Mouse (Mus musculus): Measurements from ENCODE around the gene Olfr1120. TPM values are rescaled to one million over a fixed set of nuclear protein-coding genes. Genes with fewer than 3 reads are reported as not detected.
"Not testable (repeated sequence)": the region's sequence is repeated elsewhere in the genome, so short reads cannot be mapped to it uniquely, and the experiment has no call there.

The Olfr1120 gene
- not detected in 2 replicates for polyA plus RNA-seq (2015; fragmentation: Nextera tagmentation; extraction: Ambion mirVana)

- H3K27ac ChIP-seq = no peak within 1 kb of the TSS
- H3K4me2 ChIP-seq = no peak within 1 kb of the TSS
- ATAC-seq (ENCODE audit: low FRiP score) = no peak
- no peaks in the 10 kb centered on the region for H3K4me1 ChIP-seq (replicated peaks)
- 65% methylated on average over 2 of the region's 2 CpGs for WGBS
- H3K9ac ChIP-seq = no peak within 1 kb of the TSS
- no peak within 1 kb of the TSS for H3K4me3 ChIP-seq
- H3K36me3 ChIP-seq = no peaks in the 10 kb centered on the region
- no peaks in the 10 kb centered on the region for H3K9me3 ChIP-seq
- no peaks in the 10 kb centered on the region for H3K27me3 ChIP-seq
These were observed at the start of gene Olfr1120 for GRCm38 (mm10) chr2:87354515-87354914. Olfr1120 (plus strand) TSS chr2:87354815.

- H3K9ac ChIP-seq = no peak within 1 kb of the TSS
- H3K4me2 ChIP-seq = no peak within 1 kb of the TSS
- no peak within 1 kb of the TSS for H3K27ac ChIP-seq
- no peaks in the 10 kb centered on the region for H3K27me3 ChIP-seq
- no peaks in the 10 kb centered on the region for H3K4me1 ChIP-seq (replicated peaks)
- ATAC-seq (ENCODE audit: low FRiP score) = no peak
- no peaks in the 10 kb centered on the region for H3K36me3 ChIP-seq
- H3K4me3 ChIP-seq = no peak within 1 kb of the TSS
- H3K9me3 ChIP-seq = no peaks in the 10 kb centered on the region
- 77% methylated on average over 1 of the region's 1 CpGs for WGBS
These were observed 47.3 kb upstream of the Olfr1120 start, which contains the start of gene Olfr1118 for GRCm38 (mm10) chr2:87307281-87307680. Olfr1118 (plus strand) TSS chr2:87307581.

DNA sequence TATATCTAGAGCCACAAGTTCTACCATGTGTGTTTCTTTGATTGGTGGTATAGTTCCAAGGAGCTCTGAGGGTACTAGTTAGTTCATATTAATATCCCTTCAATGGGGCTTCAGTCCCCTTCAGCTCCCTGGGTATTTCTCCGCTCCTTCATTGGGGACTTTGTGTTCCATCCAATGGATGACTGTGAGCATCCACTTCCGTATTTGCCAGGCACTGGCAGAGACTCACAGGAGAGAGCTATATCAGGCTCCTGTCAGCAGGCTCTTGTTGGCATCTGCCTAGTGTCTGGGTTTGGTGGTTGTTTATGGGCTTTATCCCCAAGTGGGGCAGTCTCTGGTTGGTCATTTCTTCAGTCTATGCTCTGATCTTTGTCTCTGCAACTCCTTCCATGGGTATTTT lies 5.5 kb downstream of the Olfr1120 start:
- H3K9ac ChIP-seq; H3K27me3 ChIP-seq; ATAC-seq (ENCODE audit: low FRiP score); H3K9me3 ChIP-seq; H3K36me3 ChIP-seq; H3K4me3 ChIP-seq; H3K4me2 ChIP-seq; H3K27ac ChIP-seq; H3K4me1 ChIP-seq (replicated peaks): not testable (repeated sequence)
- 98% methylated on average over 2 of the region's 2 CpGs for WGBS

DNA sequence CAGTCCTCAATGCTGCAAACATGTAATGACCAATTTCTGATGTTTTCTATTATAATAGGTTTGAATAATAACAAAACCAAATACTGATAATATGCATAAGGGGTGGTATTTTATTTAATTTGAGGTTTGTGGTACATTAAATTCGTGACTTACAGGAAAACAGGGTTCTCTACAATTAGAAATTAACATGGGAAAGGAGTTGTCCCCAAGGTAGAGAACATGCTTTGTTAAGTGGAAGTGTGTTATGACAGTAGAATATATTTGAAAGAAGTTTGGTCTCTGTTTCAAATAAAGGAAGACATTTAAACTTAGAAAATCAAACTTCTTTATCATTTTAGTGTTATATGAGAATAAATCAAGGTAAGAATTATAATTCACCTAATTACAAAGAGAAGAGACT lies 15.0 kb downstream of the Olfr1120 start, which contains the start of gene Olfr1121:
Olfr1121 (plus strand) TSS at position 301 of the 400 bp plus-strand sequence.
- Histone ChIP-seq H3K9ac (no peak within 1 kb of the TSS), H3K36me3 (no peaks in the 10 kb centered on the region), H3K27me3 (no peaks in the 10 kb centered on the region), H3K4me2 (no peak within 1 kb of the TSS), H3K27ac (no peak within 1 kb of the TSS), H3K4me1 (replicated peaks) (no peaks in the 10 kb centered on the region), H3K4me3 (no peak within 1 kb of the TSS), H3K9me3 (no peaks in the 10 kb centered on the region)
- 41% methylated on average over 1 of the region's 1 CpGs for WGBS
- ATAC-seq (ENCODE audit: low FRiP score) = no peak

DNA sequence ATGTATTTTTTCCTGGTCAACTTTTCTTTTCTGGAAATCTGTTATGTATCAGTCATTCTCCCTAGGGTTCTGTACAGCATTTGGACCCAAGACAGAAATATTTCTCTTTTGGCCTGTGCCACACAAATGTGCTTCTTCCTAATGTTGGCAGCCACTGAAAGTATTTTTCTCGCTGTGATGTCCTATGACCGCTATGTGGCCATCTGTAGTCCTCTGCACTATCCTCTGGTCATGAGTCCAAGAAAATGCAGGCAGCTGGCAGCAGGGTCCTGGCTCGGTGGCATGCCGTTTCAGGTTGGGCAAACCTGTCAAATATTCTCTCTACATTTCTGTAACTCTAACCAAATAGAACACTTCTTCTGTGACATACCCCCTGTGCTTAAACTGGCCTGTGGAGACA lies 17.1 kb downstream of the Olfr1120 start:
- H3K4me2 ChIP-seq = no peak overlapping the region
- no peak overlapping the region for H3K9ac ChIP-seq
- no peaks in the 10 kb centered on the region for H3K9me3 ChIP-seq
- no peaks in the 10 kb centered on the region for H3K4me1 ChIP-seq (replicated peaks)
- H3K27ac ChIP-seq = no peak overlapping the region
- no peaks in the 10 kb centered on the region for H3K36me3 ChIP-seq
- no peak for ATAC-seq (ENCODE audit: low FRiP score)
- no peaks in the 10 kb centered on the region for H3K27me3 ChIP-seq
- no peak overlapping the region for H3K4me3 ChIP-seq
- WGBS = 88% methylated on average over 4 of the region's 4 CpGs

GRCm38 (mm10) chr2:87383935-87384334 lies 29.3 kb downstream of the Olfr1120 start:
- no peak overlapping the region for H3K9ac ChIP-seq
- no peak for ATAC-seq (ENCODE audit: low FRiP score)
- no peak overlapping the region for H3K27ac ChIP-seq
- WGBS = 92% methylated on average over 2 of the region's 2 CpGs
- no peaks in the 10 kb centered on the region for H3K27me3 ChIP-seq
- H3K4me1 ChIP-seq (replicated peaks) = no peaks in the 10 kb centered on the region
- no peaks in the 10 kb centered on the region for H3K9me3 ChIP-seq
- no peaks in the 10 kb centered on the region for H3K36me3 ChIP-seq
- no peak overlapping the region for H3K4me3 ChIP-seq
- no peak overlapping the region for H3K4me2 ChIP-seq

GRCm38 (mm10) chr2:87385549-87385948 lies 30.9 kb downstream of the Olfr1120 start, which contains the start of gene Olfr1122:
Olfr1122 (plus strand) TSS chr2:87385849.
- Histone ChIP-seq H3K4me3 (no peak within 1 kb of the TSS), H3K9ac (no peak within 1 kb of the TSS), H3K4me2 (no peak within 1 kb of the TSS), H3K27ac (no peak within 1 kb of the TSS), H3K27me3 (no peaks in the 10 kb centered on the region), H3K36me3 (no peaks in the 10 kb centered on the region), H3K9me3 (no peaks in the 10 kb centered on the region), H3K4me1 (replicated peaks) (no peaks in the 10 kb centered on the region)
- 90% methylated on average over 2 of the region's 2 CpGs for WGBS
- no peak for ATAC-seq (ENCODE audit: low FRiP score)

DNA sequence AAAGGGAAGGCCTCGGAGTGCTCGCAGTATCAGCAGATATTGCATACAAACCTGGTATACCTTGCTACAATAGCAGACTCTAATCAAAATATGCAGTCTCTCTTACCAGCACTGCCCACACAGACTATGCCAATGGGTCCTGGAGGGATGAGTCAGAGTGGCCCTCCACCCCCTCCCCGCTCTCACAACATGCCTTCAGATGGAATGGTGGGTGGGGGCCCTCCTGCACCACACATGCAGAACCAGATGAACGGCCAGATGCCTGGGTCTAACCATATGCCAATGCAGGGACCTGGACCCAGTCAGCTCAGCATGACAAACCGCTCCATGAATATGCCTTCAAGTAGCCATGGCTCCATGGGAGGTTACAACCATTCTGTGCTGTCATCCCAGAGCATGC lies 39.0 kb downstream of the Olfr1120 start:
- WGBS = 95% methylated on average over 5 of the region's 5 CpGs
- ATAC-seq (ENCODE audit: low FRiP score) = peak; percentile 46; the same call in 1 of the 2 replicates

DNA sequence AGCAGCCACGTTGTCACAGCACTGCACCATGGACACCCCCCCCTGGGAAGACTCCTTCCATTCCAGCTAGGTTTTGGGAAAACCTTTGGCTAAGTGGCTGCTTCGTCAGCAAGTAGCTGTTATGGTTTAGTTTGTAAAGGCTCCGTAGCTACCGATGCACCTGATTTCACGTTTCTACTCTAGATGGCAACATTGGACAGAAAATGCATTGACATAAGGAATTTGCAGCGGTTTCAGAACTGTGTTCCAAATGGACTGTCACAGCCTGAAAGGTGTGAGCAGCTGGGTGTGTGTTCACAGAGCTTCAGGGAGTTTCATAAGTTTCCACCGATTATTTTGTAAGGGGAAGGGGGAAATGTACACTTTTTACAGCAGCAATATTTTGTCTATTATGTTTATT lies 40.1 kb downstream of the Olfr1120 start:
- not testable (repeated sequence) for H3K4me1 ChIP-seq (replicated peaks); H3K27me3 ChIP-seq; H3K36me3 ChIP-seq; H3K9me3 ChIP-seq; H3K4me3 ChIP-seq; H3K9ac ChIP-seq; H3K27ac ChIP-seq; H3K4me2 ChIP-seq; ATAC-seq (ENCODE audit: low FRiP score)
- WGBS = 84% methylated on average over 7 of the region's 7 CpGs

More for the DNA sequence above, 39.0 kb downstream of the Olfr1120 start:
- H3K9ac ChIP-seq; H3K9me3 ChIP-seq; H3K36me3 ChIP-seq; H3K4me2 ChIP-seq; H3K27me3 ChIP-seq; H3K4me3 ChIP-seq; H3K27ac ChIP-seq; H3K4me1 ChIP-seq (replicated peaks): not testable (repeated sequence)

Other genes starting within 250 kb of the Olfr1120 start
- gene Olfr259, start 240.2 kb upstream of the Olfr1120 start, polyA plus RNA-seq (2015; fragmentation: Nextera tagmentation; extraction: Ambion mirVana) = not detected in 2 replicates
- not detected in 2 replicates for gene Olfr1110, start 214.5 kb upstream of the Olfr1120 start, polyA plus RNA-seq (2015; fragmentation: Nextera tagmentation; extraction: Ambion mirVana)
- gene Olfr1111, start 202.2 kb upstream of the Olfr1120 start, polyA plus RNA-seq (2015; fragmentation: Nextera tagmentation; extraction: Ambion mirVana) = not detected in 2 replicates
- not detected in 2 replicates for gene Olfr1112, start 167.0 kb upstream of the Olfr1120 start, polyA plus RNA-seq (2015; fragmentation: Nextera tagmentation; extraction: Ambion mirVana)
- gene Olfr1113, start 145.8 kb upstream of the Olfr1120 start, polyA plus RNA-seq (2015; fragmentation: Nextera tagmentation; extraction: Ambion mirVana) = not detected in 2 replicates
- gene Olfr1115, start 106.8 kb upstream of the Olfr1120 start, polyA plus RNA-seq (2015; fragmentation: Nextera tagmentation; extraction: Ambion mirVana) = not detected in 2 replicates
- not detected in 2 replicates for gene Olfr1116, start 87.3 kb upstream of the Olfr1120 start, polyA plus RNA-seq (2015; fragmentation: Nextera tagmentation; extraction: Ambion mirVana)
- not detected in 2 replicates for gene Olfr1118, start 47.2 kb upstream of the Olfr1120 start, polyA plus RNA-seq (2015; fragmentation: Nextera tagmentation; extraction: Ambion mirVana)
- not detected in 2 replicates for gene Olfr1121, start 15.1 kb downstream of the Olfr1120 start, polyA plus RNA-seq (2015; fragmentation: Nextera tagmentation; extraction: Ambion mirVana)
- not detected in 2 replicates for gene Olfr1122, start 31.0 kb downstream of the Olfr1120 start, polyA plus RNA-seq (2015; fragmentation: Nextera tagmentation; extraction: Ambion mirVana)
- gene Olfr1123, start 61.8 kb downstream of the Olfr1120 start, polyA plus RNA-seq (2015; fragmentation: Nextera tagmentation; extraction: Ambion mirVana) = not detected in 2 replicates
- 0.08 TPM in 1 of 2 replicates, not detected in the other for gene Olfr1124, start 75.5 kb downstream of the Olfr1120 start, polyA plus RNA-seq (2015; fragmentation: Nextera tagmentation; extraction: Ambion mirVana)
- not detected in 2 replicates for gene Olfr1126, start 99.1 kb downstream of the Olfr1120 start, polyA plus RNA-seq (2015; fragmentation: Nextera tagmentation; extraction: Ambion mirVana)
- not detected in 2 replicates for gene Pramel7, start 142.3 kb downstream of the Olfr1120 start, polyA plus RNA-seq (2015; fragmentation: Nextera tagmentation; extraction: Ambion mirVana)
- not detected in 2 replicates for gene Pramel6, start 151.8 kb downstream of the Olfr1120 start, polyA plus RNA-seq (2015; fragmentation: Nextera tagmentation; extraction: Ambion mirVana)
- not detected in 2 replicates for gene Olfr153, start 177.0 kb downstream of the Olfr1120 start, polyA plus RNA-seq (2015; fragmentation: Nextera tagmentation; extraction: Ambion mirVana)
- gene Olfr1128, start 190.7 kb downstream of the Olfr1120 start, polyA plus RNA-seq (2015; fragmentation: Nextera tagmentation; extraction: Ambion mirVana) = not detected in 2 replicates
- not detected in 2 replicates for gene Olfr1129, start 219.1 kb downstream of the Olfr1120 start, polyA plus RNA-seq (2015; fragmentation: Nextera tagmentation; extraction: Ambion mirVana)